Mouse (Mus musculus) mesoderm, embryonic 11.5 days (tissue): ENCODE results near the gene Slc26a8.
"Not testable (repeated sequence)": the region's sequence is repeated elsewhere in the genome, so short reads cannot be mapped to it uniquely, and the experiment has no call there.

ENCODE experiments used
- DNase-seq: peaks from one replicate; pipeline ENCODE4 v3.0.0-alpha.2; 2012; ENCODE audit warnings: low read depth, low spot score

Gene Slc26a8

DNA sequence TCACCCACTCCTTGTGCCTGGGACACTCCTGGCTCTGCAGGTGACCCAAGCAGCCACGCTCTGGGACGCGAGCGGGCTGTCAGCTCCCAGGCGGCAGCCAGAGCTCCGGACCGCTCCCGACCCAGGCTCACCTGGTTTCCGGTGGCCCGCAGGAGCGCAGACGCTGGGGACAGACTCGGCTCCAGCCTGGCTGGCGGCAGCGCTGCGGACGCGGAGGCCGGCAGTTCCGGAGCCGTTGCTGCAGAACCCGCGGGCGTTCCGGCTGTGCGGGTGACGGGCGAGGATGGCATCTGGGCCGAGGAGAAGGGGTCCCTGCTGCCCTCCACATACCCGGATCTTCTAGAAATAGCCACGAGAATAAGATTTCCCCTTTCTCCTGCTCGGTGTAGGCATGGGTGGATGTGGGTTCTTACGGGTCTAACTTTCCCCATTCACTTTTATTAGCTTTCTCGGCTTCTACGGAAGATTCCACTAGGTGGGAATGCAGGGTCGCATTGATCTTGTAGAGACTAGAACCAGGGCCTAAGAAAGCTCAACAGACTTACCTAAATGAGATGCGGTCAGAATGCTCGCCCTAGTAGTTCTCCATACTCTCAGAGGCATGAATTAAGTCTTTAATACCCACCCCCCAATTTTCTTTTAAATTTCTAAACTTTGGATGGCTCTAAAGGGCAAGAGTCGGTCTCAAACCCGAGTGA is at the start of gene Slc26a8:
Gene Slc26a8 (minus strand): TSS at position 648 of the 698 bp plus-strand sequence.
- no peak for DNase-seq

DNA sequence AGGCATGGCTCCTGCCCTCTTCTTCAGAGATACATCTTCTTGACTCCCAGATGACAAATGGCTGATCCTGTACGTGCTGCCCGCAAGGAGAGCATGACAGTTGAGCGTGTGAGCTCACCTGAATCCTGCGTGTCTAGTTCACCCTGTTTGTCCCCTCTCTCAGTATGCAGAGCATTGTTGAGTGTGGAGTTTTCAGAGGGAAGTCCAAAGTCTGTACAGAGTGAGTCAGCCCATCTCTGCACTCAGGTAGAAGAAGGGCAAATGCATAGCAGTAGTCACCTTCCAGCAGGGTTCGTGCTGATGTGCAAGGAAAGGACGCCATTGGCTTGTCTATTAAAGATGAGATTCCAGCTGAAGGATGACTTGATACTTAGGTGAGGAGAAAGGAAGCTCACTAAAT is 49.2 kb upstream of the Slc26a8 start:
- DNase-seq = no peak

- DNase-seq = no peak
Measured at GRCm38 (mm10) chr17:28737973-28738372, 47.9 kb upstream of the Slc26a8 start.

GRCm38 (mm10) chr17:28736486-28736885 is 46.5 kb upstream of the Slc26a8 start:
- no peak for DNase-seq

DNA sequence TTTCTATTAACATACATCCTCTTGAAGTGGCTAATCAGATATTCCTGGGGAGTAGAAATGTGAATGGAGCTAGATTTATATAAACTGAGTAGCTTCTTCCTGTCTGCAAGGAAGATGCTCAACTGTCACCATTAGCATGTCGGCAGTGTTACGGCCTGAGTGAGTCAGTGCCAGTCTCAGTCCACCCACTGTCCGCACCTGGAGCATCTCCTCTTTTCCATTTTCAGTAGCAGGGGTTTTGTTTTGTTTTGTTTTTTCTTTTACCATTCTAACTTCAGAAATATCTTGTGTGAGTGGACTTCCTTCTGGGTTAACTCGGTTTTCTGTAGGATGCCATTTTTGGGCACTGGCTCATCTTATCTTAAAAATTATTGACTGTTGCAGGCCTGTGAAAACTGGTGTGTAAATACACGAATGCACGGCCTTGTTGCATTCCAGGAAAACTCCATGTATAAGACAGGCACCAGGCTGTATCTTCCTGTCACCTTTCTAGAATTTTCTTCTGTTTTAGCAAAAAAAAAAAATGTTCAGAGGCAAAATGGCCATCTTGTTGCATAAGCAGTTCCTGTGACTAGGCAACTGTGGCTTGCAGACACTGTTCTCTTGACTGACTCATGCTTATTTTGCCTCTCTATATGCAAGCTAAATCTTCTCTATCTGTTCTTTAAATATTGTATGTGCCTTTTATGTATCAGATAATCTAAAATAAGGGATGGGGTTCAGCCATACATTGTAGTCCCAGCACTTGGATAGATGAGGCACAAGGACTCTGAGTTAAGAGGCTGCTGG is 45.5 kb upstream of the Slc26a8 start:
- DNase-seq = no peak

DNA sequence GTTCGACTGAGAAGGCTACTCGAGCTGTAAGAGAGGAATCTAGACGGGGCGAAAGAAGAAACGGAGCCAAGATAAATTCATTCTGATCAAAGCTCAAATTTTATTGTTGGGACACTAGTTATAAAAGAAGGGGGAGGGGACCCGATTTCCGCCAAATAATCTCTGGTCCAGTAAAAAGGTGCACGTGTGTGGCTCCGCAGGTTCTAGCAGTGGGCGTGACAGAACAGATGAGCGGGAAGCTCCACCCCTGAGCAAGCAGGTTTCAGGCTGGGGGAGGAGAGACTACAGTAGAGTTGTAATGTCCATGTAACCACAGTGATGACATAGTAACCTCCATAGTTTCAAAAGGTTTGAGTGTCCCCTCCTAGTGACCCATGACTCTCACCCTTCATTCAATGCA is 37.5 kb upstream of the Slc26a8 start:
- DNase-seq = not testable (repeated sequence)

DNA sequence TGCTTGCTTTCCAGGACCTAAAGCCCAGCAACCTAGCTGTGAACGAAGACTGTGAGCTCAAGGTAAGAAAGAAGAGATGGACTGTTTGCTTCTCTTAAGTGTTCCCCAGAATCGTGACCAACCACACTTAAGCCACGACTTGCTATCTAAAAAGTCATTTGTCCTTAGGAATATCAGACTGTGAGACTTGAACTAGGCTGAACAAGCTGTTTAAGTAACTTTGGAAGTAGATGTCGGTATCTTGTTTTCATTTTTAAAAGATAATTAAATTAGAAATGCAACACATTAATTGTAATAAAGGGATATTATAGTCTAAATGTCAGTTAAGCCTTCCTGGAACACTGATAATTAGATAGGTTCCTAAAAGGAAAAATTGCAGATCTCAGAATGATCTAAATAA is 35.8 kb upstream of the Slc26a8 start, which contains the start of gene AC170998.1:
Gene AC170998.1 (plus strand): TSS at position 301 of the 400 bp plus-strand sequence.
- no peak for DNase-seq

DNA sequence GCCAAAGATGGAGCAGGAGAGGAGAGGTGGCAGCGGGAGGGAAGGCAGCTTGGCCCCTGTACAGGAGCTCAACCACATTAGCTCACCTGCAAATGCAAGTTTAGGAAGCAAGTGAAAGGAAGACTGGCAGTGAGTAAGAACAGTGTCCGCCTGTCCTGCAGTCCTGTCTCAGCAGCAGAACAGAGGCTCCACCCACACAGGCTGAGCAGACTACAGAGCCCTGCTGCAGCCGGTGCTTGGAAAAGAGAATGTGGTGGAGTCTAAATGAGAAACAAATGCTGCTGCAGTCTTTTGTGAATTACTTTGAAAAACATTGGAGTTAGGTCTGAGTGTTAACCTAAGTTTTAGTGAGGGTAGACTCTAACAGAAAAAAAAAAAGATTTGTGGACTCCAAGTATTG is 27.5 kb upstream of the Slc26a8 start:
- DNase-seq = no peak

DNA sequence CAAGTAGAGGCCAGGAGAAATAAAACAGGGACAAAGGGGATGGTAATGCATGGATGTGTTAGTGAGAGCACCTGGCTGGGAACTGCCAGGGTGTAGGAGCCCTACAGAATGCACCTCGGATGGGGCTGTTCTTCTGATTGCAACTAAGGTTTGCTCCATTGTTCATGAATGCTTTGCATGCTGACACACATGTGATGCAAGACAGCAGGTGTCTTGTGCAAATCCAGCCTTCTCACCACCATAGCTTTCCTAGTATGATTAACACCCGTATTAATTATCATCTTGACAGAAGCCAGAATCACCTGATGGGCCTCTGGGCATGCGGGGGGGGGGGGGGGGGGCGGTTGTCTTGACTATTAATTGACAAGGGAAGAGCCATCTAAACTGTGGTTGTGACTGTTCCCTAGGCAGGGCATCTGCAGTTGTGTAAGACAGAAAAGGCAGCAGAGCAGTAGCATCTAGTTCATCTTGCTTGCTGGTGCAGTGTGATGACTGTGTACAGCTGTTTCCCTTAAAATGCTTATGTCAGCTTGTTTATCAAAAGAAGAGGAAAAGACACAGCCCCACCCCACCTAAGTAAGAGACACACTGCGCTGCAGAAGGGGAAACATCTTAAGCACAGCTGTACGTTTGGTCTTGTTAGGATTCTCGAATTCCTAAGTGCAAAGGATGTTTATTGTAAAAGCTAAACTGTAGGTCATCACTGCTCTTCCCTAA is 26.0 kb upstream of the Slc26a8 start:
- DNase-seq = no peak

- no peak for DNase-seq
Measured at GRCm38 (mm10) chr17:28714006-28714405, 24.0 kb upstream of the Slc26a8 start.

DNA sequence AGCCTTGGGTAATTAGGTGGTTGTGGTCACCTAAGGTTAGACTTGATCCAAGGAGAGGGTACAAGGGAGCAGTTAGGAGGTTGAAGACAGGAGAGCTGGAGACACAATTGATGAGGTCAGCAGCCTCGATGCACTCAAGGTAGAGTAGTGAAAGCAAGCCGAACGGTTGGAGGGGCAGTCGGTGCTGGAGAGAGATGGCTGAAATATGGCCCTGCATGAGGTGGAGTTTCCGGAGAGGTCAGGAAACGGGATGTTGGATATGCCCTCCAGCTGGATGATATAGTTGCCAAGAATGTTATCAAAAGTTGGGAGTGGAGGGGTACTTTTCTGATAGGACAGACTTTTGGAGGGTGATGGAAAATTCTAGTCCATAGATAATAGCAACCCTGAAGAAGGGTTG is 22.3 kb upstream of the Slc26a8 start:
- DNase-seq = no peak

GRCm38 (mm10) chr17:28711237-28711636 is 21.2 kb upstream of the Slc26a8 start:
- DNase-seq = no peak

GRCm38 (mm10) chr17:28710291-28710688 is 20.3 kb upstream of the Slc26a8 start:
- no peak for DNase-seq

DNA sequence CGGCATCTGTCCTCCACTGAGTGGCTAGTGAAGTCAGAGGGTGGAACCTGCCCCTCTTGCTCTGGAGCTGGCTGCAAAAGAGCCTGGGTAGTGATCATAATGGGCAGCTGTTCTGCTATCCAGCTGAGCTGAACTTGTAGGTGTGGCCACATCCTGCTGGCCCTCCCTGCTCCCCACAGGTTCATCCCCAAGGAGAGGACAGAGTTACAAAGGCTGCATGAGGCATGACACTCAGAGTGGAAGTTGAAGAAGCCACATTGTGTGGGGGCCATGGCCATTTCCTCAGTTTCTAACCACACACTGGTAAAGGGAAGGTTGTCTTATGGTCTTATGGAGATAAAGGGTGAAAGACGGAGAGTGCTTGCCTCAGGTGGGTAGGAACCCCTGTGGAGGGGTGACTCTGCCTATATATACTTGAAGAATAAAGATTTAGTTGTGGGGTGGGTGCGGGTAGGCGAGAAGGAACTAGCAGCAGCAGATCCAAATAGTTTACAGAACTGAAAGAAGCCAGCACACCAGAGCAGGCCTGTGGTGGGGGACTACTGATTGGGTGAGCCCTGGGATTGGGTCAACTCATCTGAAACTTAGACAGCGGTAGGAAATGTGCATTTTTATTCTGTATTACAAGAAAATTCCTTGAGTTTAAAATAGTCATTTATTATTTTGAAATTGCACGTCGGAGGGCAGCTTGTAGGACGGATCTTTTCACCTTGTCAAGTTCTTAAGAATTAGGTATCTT is 19.7 kb upstream of the Slc26a8 start:
- DNase-seq = no peak

GRCm38 (mm10) chr17:28708989-28709388 is 19.0 kb upstream of the Slc26a8 start:
- DNase-seq = no peak

- DNase-seq = no peak
Measured at GRCm38 (mm10) chr17:28707816-28708215, 17.8 kb upstream of the Slc26a8 start.

DNA sequence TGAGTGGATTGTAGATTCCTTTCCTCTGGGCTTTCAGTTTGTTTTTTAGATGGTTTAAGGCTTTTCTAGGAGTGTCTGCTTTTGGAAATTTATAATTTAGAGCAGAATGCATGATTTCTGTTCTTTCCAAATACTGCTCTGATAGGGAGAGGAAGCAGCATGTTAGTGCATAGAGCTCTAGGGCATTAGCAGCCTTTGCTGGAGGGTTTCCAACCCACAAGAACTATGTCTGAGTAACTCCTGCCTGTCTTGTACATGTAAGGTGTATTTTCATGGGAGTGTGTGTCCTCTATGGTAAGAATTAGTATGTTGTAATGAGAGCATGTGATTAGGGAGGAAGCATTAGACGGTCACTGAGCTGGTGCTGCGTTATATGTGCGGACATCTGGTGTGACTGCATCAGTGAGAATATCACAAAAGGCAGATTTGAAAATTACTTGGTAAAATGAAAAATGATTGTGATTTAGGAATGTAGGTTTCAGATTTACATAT is 17.1 kb upstream of the Slc26a8 start:
- no peak for DNase-seq

DNA sequence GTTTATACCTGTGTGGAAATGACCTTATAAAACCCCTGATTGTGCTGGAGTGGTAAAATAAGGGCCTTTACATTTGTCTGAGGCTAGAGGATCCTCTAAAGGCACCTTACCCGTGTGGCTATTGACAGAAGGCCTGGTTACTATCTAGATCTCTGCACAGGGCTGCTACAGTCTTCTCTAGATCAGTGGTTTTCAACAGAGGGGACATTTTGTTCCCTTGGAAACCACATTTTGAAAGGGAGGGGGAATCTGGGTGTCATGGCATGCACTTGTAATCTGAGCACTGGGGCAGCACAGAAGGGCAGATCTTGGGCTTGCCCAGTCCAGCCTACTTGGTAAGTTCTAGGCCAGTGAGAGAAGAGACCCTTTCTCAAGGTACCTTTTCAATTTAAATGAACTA is 16.7 kb upstream of the Slc26a8 start:
- DNase-seq = no peak

DNA sequence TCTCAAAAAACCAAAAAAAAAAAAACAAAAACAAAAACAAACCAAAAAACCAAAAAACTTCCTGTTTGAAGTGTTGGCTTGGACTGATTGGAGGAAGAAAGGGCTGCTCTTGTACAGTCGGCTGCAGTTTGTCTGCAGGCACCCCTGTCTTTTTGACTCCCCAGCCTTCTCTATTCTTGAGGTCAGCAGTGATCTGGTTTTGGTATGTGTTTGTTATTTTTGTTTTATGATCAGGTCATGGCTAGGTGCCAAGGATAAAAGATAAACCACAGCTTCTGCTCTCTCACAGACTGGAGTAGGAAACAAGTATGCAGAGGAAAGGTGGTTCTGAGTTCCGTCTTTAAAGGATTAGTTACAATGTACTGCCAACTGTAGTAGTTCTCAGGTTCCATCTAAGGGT is 12.6 kb upstream of the Slc26a8 start:
- no peak for DNase-seq

- no peak for DNase-seq
Measured at GRCm38 (mm10) chr17:28701737-28702136, 11.7 kb upstream of the Slc26a8 start.

DNA sequence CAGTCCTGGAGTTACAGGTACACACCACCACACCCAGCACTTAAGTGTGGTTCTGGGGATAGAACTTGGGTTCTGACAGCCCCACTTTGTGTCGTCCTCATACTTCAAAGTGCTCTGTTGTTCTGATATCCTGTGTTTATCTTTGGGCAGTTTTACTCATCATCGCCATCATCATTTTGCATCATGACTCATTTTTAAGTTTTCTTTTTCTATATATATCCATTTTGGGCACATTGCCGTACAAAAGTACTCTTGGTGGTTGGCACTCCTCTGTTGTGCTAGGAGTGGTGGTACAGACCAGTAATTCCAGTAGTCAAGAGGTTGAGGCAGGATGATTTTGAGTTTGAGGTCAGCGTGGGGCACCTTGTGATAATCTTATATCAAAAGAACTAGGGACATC is 11.1 kb upstream of the Slc26a8 start:
- DNase-seq = no peak

DNA sequence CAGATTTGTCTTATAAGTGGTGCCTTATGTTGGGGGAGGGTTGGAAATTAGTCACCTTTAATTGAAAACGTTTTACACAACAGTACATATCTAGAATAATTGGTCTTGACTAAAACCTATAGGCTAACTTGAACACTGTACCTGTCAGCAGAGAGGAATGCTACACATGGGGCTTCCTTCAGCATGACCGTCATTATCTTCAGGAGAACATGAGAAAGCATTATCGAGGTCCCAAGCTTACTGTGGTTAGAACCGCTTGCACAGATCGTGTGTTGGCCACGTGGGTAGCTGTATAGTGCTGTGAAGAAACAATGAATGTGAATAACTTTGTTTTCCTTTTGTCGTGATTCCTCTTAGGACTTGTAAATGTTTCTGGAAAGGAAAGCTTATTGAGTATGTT is 9.8 kb upstream of the Slc26a8 start:
- no peak for DNase-seq
